Mouse (Mus musculus): ENCODE measurements at regions not wholly inside any gene's neighbourhood (a gene's known extent, or its start where the extent isn't known, plus 50 kb on each side); places are given as distances from the start of the nearest gene placed in this dataset.
A peak's percentile ranks its signal among the peaks of the same experiment; 100 is the strongest.

DNA sequence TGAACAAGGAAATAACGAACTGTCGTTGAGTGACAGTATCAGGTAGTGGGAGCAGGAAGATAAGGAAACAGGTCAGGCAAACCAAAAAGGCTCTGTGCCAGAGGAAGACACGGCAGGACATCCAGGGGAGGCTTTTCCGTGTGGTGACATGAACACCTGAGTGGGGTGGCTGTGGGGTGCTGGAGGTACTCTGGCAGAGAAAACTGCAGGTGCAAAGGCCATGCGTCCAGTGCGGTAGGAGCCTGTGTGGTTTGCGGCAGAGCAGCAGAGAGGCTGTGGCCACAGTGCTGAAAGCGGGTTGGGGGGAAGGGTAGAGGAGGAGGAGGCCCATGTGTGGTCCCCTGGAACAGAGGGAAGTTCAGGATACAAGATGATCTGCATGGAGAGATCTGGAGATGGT, 153.3 kb downstream of the Chst1 start:
- no peak for TF ChIP-seq CTCF (IDR thresholded peaks at IDR 0.05)
- no peak for TF ChIP-seq POLR2A (IDR thresholded peaks at IDR 0.05; ENCODE audit: insufficient read depth, low read depth, low read length)
- TF ChIP-seq EP300 (IDR thresholded peaks at IDR 0.05; ENCODE audit: insufficient read depth, low read depth, low read length) = no peak
- H3K4me3 ChIP-seq = no peak overlapping the region
- intact Hi-C loops (cut with DNase I) = no loop called here
- no peaks in the 10 kb centered on the region for H3K27me3 ChIP-seq (ENCODE audit: control insufficient read depth, insufficient read depth, low read length)
- WGBS = 78% methylated on average over 8 of the region's 8 CpGs
- no peak overlapping the region for H3K9ac ChIP-seq (ENCODE audit: low read depth, low read length)
- H3K4me1 ChIP-seq (ENCODE audit: control insufficient read depth, insufficient read depth, low read length) = peaks cover 6% of the 10 kb centered on the region
- peak in 1 of 2 experiments; percentile 13 for DNase-seq
- H3K27ac ChIP-seq = no peak overlapping the region
- H3K36me3 ChIP-seq (ENCODE audit: control insufficient read depth, insufficient read depth, low read length) = no peaks in the 10 kb centered on the region
- no peaks in the 10 kb centered on the region for H3K79me2 ChIP-seq (replicated peaks; ENCODE audit: control insufficient read depth, insufficient read depth, low read length)

DNA sequence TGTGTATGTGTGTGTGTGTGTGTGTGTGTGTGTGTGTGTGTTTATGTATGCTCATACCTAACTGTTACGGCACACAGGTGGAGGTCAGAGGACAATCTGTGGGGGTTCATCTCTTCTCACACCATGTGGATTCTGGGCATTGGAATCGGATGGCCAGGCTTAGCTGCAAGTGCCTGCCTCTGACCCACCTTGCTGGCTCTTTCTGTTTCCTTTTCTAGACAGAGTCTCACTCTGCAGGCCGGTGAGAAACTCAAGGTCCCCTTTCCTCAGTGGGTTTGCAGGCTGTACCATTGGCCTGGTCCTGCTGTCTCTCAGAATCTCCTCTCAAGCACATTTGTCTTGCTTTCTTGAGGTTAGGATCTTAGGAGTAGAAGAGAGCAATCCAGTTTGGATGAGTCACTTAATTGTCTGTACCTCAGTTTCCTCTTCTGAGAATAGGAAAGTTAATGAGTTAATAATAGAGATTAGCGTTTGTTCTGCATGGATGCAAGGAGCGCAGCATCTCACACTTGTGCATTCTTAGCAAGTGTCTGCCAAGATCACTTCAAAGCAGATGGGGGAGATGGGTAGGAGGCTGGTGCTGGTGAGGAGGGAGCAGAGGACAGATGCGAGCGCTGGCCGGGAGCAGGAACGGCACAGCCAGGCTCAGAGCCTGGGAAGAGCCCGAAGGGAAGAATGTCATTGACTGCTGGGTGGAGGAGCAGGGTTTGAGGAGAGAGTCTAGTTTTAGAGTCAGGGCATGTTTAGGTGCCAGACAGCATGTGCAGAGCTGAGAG, 155.2 kb downstream of the Chst1 start:
- H3K79me2 ChIP-seq (replicated peaks; ENCODE audit: control insufficient read depth, insufficient read depth, low read length) = no peaks in the 10 kb centered on the region
- no peak for DNase-seq
- intact Hi-C loops (cut with DNase I) = no loop called here
- no peak overlapping the region for H3K4me3 ChIP-seq
- peaks cover 6% of the 10 kb centered on the region for H3K4me1 ChIP-seq (ENCODE audit: control insufficient read depth, insufficient read depth, low read length)
- no peaks in the 10 kb centered on the region for H3K36me3 ChIP-seq (ENCODE audit: control insufficient read depth, insufficient read depth, low read length)
- H3K27ac ChIP-seq = no peak overlapping the region
- no peaks in the 10 kb centered on the region for H3K27me3 ChIP-seq (ENCODE audit: control insufficient read depth, insufficient read depth, low read length)
- no peak overlapping the region for H3K9ac ChIP-seq (ENCODE audit: low read depth, low read length)
- TF ChIP-seq CTCF (IDR thresholded peaks at IDR 0.05) (no peak), EP300 (IDR thresholded peaks at IDR 0.05; ENCODE audit: insufficient read depth, low read depth, low read length) (no peak), POLR2A (IDR thresholded peaks at IDR 0.05; ENCODE audit: insufficient read depth, low read depth, low read length) (no peak)
- WGBS = 86% methylated on average over 10 of the region's 10 CpGs

DNA sequence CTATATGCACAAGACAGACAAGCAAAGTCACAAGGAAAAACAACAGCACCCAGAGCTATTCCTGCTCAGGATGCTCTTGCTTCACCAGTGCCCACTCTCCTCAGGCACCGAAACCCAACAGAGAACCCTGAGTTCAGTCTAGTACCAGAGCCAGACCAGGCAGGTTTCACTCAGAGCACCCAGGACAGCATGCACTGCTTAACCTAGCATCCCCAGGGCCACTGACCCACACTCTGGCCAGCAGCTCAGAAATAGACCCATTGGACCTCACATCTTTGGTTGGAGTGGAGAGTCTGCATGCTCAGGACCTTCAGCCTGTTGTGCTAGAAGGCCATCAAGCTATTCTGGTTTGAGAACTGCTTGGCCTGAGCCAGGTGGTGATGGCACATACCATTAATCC, 157.0 kb downstream of the Chst1 start:
- Histone ChIP-seq H3K79me2 (replicated peaks; ENCODE audit: control insufficient read depth, insufficient read depth, low read length) (no peaks in the 10 kb centered on the region), H3K4me1 (ENCODE audit: control insufficient read depth, insufficient read depth, low read length) (peaks cover 2% of the 10 kb centered on the region), H3K27ac (no peak overlapping the region), H3K4me3 (no peak overlapping the region), H3K27me3 (ENCODE audit: control insufficient read depth, insufficient read depth, low read length) (no peaks in the 10 kb centered on the region), H3K36me3 (ENCODE audit: control insufficient read depth, insufficient read depth, low read length) (no peaks in the 10 kb centered on the region), H3K9ac (ENCODE audit: low read depth, low read length) (no peak overlapping the region)
- 100% methylated on average over 1 of the region's 1 CpGs for WGBS
- no peak for DNase-seq
- TF ChIP-seq EP300 (IDR thresholded peaks at IDR 0.05; ENCODE audit: insufficient read depth, low read depth, low read length) (no peak), POLR2A (IDR thresholded peaks at IDR 0.05; ENCODE audit: insufficient read depth, low read depth, low read length) (no peak), CTCF (IDR thresholded peaks at IDR 0.05) (no peak)
- intact Hi-C loops (cut with DNase I) = no loop called here

DNA sequence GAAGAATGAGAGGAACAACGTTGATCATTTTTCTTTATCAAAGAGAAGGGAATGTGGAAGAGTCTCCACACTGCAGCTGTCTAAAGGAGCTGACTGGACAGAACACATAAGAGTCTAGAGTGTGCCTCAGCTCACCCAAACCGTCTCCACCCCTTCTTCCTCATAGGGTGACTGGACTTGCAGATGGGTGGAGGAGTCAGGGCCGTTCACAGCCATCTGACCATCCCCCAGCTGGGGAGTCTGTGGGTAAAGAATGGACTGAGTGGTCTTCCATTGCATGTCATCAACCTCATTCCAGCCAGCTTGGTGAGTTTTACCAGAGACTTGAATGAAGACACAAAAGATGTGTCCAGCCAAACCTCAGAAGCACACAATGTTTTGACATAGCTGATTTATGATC, 156.1 kb upstream of the Syt13 start:
- Histone ChIP-seq H3K27ac (no peak overlapping the region), H3K79me2 (replicated peaks; ENCODE audit: control insufficient read depth, insufficient read depth, low read length) (no peaks in the 10 kb centered on the region), H3K4me1 (ENCODE audit: control insufficient read depth, insufficient read depth, low read length) (no peaks in the 10 kb centered on the region), H3K9ac (ENCODE audit: low read depth, low read length) (no peak overlapping the region), H3K27me3 (ENCODE audit: control insufficient read depth, insufficient read depth, low read length) (no peaks in the 10 kb centered on the region), H3K4me3 (no peak overlapping the region), H3K36me3 (ENCODE audit: control insufficient read depth, insufficient read depth, low read length) (no peaks in the 10 kb centered on the region)
- TF ChIP-seq CTCF (IDR thresholded peaks at IDR 0.05) = no peak
- TF ChIP-seq EP300 (IDR thresholded peaks at IDR 0.05; ENCODE audit: insufficient read depth, low read depth, low read length) = no peak
- no peak for TF ChIP-seq POLR2A (IDR thresholded peaks at IDR 0.05; ENCODE audit: insufficient read depth, low read depth, low read length)
- WGBS = 40% methylated on average over 3 of the region's 3 CpGs
- DNase-seq = no peak
- intact Hi-C loops (cut with DNase I) = no loop called here

DNA sequence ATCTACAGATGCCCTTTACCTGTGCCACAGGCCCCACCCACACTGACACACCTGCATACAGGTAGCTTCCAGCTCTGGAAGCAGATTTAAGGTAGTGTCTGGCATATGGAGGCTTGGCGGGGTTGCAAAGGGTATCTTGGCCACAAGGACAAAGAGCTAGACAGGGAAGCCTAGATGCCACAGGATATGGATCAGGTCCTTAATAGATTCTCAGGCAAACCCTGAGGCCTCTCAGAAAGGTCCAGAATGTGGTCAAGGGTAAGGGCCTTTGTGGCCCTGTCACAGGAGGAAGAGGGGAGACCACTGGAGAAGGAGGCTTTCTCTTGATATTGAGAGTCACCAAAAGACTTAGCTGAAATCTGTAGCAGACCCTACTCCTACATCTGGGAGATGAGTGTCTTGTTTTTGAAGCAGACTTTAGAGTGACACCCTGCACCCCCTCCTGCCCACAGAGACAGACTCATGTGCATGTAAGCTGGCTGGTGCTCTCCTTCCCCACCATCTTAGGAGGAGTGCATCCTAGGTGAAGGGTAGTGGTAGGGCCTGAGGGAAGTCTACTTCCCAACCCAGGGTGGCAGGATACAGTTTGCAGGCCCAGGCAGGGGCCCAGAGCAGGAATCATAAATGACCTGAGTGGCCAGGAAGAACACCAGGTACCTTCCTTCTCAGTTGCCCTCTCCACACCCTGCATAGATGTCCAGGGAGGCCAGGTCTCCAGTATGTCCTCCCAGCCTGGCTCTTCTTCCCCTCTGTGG, 150.8 kb upstream of the Syt13 start:
- H3K4me3 ChIP-seq = no peak overlapping the region
- H3K36me3 ChIP-seq (ENCODE audit: control insufficient read depth, insufficient read depth, low read length) = no peaks in the 10 kb centered on the region
- H3K9ac ChIP-seq (ENCODE audit: low read depth, low read length) = no peak overlapping the region
- no peak for DNase-seq
- WGBS = 96% methylated on average over 1 of the region's 1 CpGs
- H3K27me3 ChIP-seq (ENCODE audit: control insufficient read depth, insufficient read depth, low read length) = no peaks in the 10 kb centered on the region
- TF ChIP-seq POLR2A (IDR thresholded peaks at IDR 0.05; ENCODE audit: insufficient read depth, low read depth, low read length) (no peak), CTCF (IDR thresholded peaks at IDR 0.05) (no peak), EP300 (IDR thresholded peaks at IDR 0.05; ENCODE audit: insufficient read depth, low read depth, low read length) (no peak)
- no peaks in the 10 kb centered on the region for H3K4me1 ChIP-seq (ENCODE audit: control insufficient read depth, insufficient read depth, low read length)
- intact Hi-C loops (cut with DNase I) = no loop called here
- H3K79me2 ChIP-seq (replicated peaks; ENCODE audit: control insufficient read depth, insufficient read depth, low read length) = no peaks in the 10 kb centered on the region
- H3K27ac ChIP-seq = no peak overlapping the region

DNA sequence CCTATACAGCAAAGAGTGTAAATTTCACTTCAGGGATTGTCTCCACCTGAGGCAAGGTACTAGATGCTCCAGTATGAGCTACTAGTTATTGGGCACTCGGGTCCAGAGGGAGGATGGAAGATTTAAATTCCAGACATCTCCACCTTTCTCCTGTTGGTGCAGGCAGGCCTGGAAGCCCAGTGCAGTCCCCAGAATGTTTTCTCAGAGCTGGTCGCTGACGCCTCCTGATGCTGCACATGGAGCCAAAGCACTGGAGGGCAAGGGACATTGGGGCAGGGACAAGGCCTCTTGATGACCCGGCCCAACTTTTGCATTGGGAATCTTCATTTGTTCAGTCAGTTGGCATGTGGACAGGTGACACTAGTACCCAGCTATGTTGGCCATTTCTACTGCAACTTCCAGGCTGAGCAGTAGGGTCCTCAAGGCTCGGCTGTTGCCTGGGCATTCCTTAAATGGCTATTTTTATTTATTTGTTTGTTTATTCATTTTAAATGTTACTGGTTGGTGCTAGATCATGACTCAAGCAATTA, 147.4 kb upstream of the Syt13 start:
- no peak overlapping the region for H3K9ac ChIP-seq (ENCODE audit: low read depth, low read length)
- TF ChIP-seq CTCF (IDR thresholded peaks at IDR 0.05) (no peak), POLR2A (IDR thresholded peaks at IDR 0.05; ENCODE audit: insufficient read depth, low read depth, low read length) (no peak), EP300 (IDR thresholded peaks at IDR 0.05; ENCODE audit: insufficient read depth, low read depth, low read length) (no peak)
- no peaks in the 10 kb centered on the region for H3K4me1 ChIP-seq (ENCODE audit: control insufficient read depth, insufficient read depth, low read length)
- no peaks in the 10 kb centered on the region for H3K36me3 ChIP-seq (ENCODE audit: control insufficient read depth, insufficient read depth, low read length)
- 90% methylated on average over 5 of the region's 5 CpGs for WGBS
- intact Hi-C loops (cut with DNase I) = no loop called here
- no peaks in the 10 kb centered on the region for H3K27me3 ChIP-seq (ENCODE audit: control insufficient read depth, insufficient read depth, low read length)
- H3K79me2 ChIP-seq (replicated peaks; ENCODE audit: control insufficient read depth, insufficient read depth, low read length) = no peaks in the 10 kb centered on the region
- DNase-seq = no peak
- no peak overlapping the region for H3K4me3 ChIP-seq
- no peak overlapping the region for H3K27ac ChIP-seq
